Mouse (Mus musculus) adrenal gland, adult 2 months (tissue): Measurements from ENCODE around the gene Erich4. TPM values are rescaled to one million over a fixed set of nuclear protein-coding genes. Genes with fewer than 3 reads are reported as not detected.
"Not testable (repeated sequence)": the region's sequence is repeated elsewhere in the genome, so short reads cannot be mapped to it uniquely, and the experiment has no call there.

ENCODE experiments used
- DNase-seq: peaks from one replicate; pipeline ENCODE4 v3.0.0; 2021
- polyA plus RNA-seq: library from polyadenylated mRNA; depleted of rRNA; stranded (reverse); fragments of >200 nt; gene quantifications from 2 replicates; pipeline ENCODE4 v1.2.3, GENCODE M21; 2012; rRNA removed
- total RNA-seq, 2 experiments: library from RNA; stranded (reverse); gene quantifications; 2 replicates each; pipeline ENCODE4 v1.2.3; 2021

The Erich4 gene
- total and polyA plus RNA-seq, 3 experiments: not detected

DNA sequence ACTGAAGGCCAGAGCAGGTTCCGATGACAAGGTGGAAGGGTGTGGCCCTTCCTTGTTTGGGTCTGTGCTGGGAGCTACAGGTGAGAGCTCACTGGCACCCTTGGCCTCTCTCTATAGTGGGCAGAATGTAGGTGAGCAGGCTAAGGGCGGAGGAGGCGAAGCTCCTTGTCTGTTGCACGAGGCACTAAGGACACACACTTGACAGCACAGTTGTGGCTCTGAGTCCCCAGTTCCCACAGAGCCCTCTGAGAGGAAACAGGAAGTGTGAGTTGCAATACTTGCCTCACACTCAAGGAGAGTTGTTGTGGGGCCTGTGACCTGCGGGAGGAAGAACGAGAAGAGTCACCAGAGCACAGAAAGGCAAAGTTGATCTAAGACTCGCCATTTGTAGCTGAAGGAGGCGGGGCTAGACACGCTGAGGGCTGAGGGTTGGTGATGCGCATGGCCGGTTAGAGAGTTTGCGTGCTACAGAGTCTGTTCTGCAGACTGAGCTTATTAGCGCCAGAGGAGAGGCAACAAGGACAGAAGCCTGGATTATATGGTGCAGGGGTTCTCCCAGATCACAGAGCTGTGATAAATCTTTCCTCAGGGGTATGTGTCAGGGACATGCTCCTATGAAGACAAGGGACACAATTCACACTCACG is 38.8 kb downstream of the Erich4 start:
- not testable (repeated sequence) for DNase-seq

- not testable (repeated sequence) for DNase-seq
Observed at GRCm38 (mm10) chr7:25576308-25576707, 39.4 kb downstream of the Erich4 start.

DNA sequence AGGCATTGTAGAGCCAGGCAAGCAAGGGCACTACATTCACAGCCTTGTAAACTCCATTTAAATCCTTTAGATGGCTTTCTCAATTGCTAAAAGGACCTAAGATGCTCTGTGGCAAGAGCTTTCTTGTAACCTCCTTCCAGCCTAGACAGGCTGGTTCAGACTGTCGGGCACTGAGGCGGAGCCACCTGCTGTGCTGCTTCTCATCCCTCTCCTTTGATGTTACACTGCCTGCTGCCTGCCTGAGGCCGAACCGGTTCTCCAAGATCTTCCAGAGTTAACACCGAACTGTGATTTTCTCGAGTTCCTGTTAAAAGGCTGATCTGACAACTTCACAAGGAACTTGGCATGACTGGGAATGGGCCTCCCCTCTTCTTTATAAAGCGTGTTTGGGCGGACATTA is 39.8 kb downstream of the Erich4 start:
- DNase-seq: no peak

- no peak for DNase-seq
Observed at GRCm38 (mm10) chr7:25575105-25575504, 40.6 kb downstream of the Erich4 start.

GRCm38 (mm10) chr7:25573806-25574205 is 41.9 kb downstream of the Erich4 start:
- not testable (repeated sequence) for DNase-seq

DNA sequence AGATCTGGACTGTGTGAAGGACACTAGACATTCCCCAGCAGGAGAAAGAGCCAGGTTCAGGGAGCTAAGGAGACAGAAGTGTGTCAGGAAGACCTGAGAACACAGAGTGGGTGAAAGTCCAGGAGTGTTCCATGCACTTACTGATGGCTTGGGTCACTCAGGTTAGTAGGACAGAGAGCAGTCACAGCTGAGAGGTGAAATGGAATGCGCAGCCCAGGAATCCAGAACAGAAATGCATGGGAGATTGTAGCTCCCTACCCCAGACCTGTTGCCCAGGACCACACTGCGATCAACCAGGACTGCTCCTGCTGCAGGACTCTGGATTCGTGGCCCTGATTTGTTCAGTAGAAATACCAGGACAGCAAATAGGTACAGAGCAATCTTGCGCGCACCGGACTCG is 47.0 kb downstream of the Erich4 start:
- DNase-seq: no peak

Other genes with a start within 250 kb of the Erich4 start
- gene Cnfn, start 246.2 kb downstream of the Erich4 start, total RNA-seq: not detected
- gene Cnfn, start 246.2 kb downstream of the Erich4 start, polyA plus RNA-seq: 1.8 TPM in 1 of 2 replicates, not detected in the other
- 100 to 1,000 TPM; 372 to 462 TPM for gene Lipe, start 217.2 kb downstream of the Erich4 start, total RNA-seq
- gene Lipe, start 217.2 kb downstream of the Erich4 start, polyA plus RNA-seq: 471 and 632 TPM in 2 replicates
- gene Cxcl17, start 203.0 kb downstream of the Erich4 start, total RNA-seq: not detected
- not detected in 2 replicates for gene Cxcl17, start 203.0 kb downstream of the Erich4 start, polyA plus RNA-seq
- gene Ceacam1, start 138.3 kb downstream of the Erich4 start, total RNA-seq: 10 to 100 TPM in 1 of 2 experiments, 1 to 10 TPM in 1; 8.4 to 45.0 TPM
- 5.9 and 9.5 TPM in 2 replicates for gene Ceacam1, start 138.3 kb downstream of the Erich4 start, polyA plus RNA-seq
- 1 to 10 TPM; 1.1 to 5.0 TPM for gene Ceacam2, start 76.0 kb downstream of the Erich4 start, total RNA-seq
- gene Ceacam2, start 76.0 kb downstream of the Erich4 start, polyA plus RNA-seq: not detected in 2 replicates
- gene Dmac2, start 3.5 kb upstream of the Erich4 start, total RNA-seq: 10 to 100 TPM; 21.4 to 35.3 TPM
- 54.0 and 54.5 TPM in 2 replicates for gene Dmac2, start 3.5 kb upstream of the Erich4 start, polyA plus RNA-seq
- 1 to 10 TPM; 1.8 to 4.5 TPM for gene B3gnt8, start 10.8 kb upstream of the Erich4 start, total RNA-seq
- 11.8 and 13.0 TPM in 2 replicates for gene B3gnt8, start 10.8 kb upstream of the Erich4 start, polyA plus RNA-seq
- 100 to 1,000 TPM; 207 to 217 TPM for gene Bckdha, start 43.1 kb upstream of the Erich4 start, total RNA-seq
- gene Bckdha, start 43.1 kb upstream of the Erich4 start, polyA plus RNA-seq: 626 and 697 TPM in 2 replicates
- gene Exosc5, start 43.3 kb upstream of the Erich4 start, total RNA-seq: 10 to 100 TPM; 42.5 to 44.0 TPM
- 121 and 124 TPM in 2 replicates for gene Exosc5, start 43.3 kb upstream of the Erich4 start, polyA plus RNA-seq
- gene Tmem91, start 59.3 kb upstream of the Erich4 start, total RNA-seq: under 1 TPM in 1 of 2 experiments, not detected in 1; 0.37 TPM
- 0.67 and 1.1 TPM in 2 replicates for gene Tmem91, start 59.3 kb upstream of the Erich4 start, polyA plus RNA-seq
- 10 to 100 TPM; 12.2 to 26.4 TPM for gene B9d2, start 64.9 kb upstream of the Erich4 start, total RNA-seq
- gene B9d2, start 64.9 kb upstream of the Erich4 start, polyA plus RNA-seq: 69.9 and 83.0 TPM in 2 replicates
- gene Tgfb1, start 71.1 kb upstream of the Erich4 start, total RNA-seq: 10 to 100 TPM; 30.2 to 36.6 TPM
- gene Tgfb1, start 71.1 kb upstream of the Erich4 start, polyA plus RNA-seq: 50.8 and 57.6 TPM in 2 replicates
- 10 to 100 TPM; 47.4 to 50.9 TPM for gene Ccdc97, start 103.2 kb upstream of the Erich4 start, total RNA-seq
- gene Ccdc97, start 103.2 kb upstream of the Erich4 start, polyA plus RNA-seq: 90.9 and 95.2 TPM in 2 replicates
- gene Hnrnpul1, start 138.9 kb upstream of the Erich4 start, total RNA-seq: 100 to 1,000 TPM; 104 to 109 TPM
- gene Hnrnpul1, start 138.9 kb upstream of the Erich4 start, polyA plus RNA-seq: 33.0 and 38.7 TPM in 2 replicates
- gene Axl, start 172.8 kb upstream of the Erich4 start, total RNA-seq: 10 to 100 TPM; 42.1 to 73.8 TPM
- gene Axl, start 172.8 kb upstream of the Erich4 start, polyA plus RNA-seq: 40.3 TPM in 2 replicates
- gene Cyp2s1, start 201.0 kb upstream of the Erich4 start, total RNA-seq: 1 to 10 TPM; 2.5 to 3.4 TPM
- gene Cyp2s1, start 201.0 kb upstream of the Erich4 start, polyA plus RNA-seq: 2.4 and 3.0 TPM in 2 replicates